Mouse (Mus musculus) lung, postnatal 4 days (tissue): Measurements from ENCODE around the gene Slc1a2.
A peak's percentile ranks its signal among the peaks of the same experiment; 100 is the strongest.

Source experiments
- DNase-seq, 2 experiments: peaks; one replicate each; pipeline ENCODE4 v3.0.0; 2021

Slc1a2 gene

DNA sequence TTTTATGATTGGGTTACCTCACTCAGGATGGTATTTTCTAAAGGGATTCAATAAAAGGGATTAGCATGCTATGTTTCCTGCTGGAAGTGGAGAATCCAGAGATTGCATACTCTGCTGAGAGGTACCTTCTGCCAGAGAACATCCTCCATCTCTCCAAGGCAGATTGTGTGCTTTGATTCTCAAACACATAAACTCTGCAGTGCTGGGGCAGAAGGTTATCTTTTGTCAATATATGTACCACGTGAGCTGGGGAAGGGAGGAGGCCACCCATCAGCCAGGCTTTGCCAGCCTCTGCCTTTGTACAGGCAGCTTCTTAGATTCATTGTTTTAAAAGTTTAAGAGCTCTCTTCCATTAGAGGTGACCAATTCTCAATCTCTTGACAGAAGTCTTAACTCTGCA, 57.3 kb downstream of the Slc1a2 start:
- DNase-seq = no peak

- DNase-seq = no peak
Measured at GRCm38 (mm10) chr2:102721859-102722258, 63.4 kb downstream of the Slc1a2 start.

- no peak for DNase-seq
Measured at GRCm38 (mm10) chr2:102725054-102725453, 66.6 kb downstream of the Slc1a2 start.

- no peak for DNase-seq
Measured at GRCm38 (mm10) chr2:102730386-102730785, 71.9 kb downstream of the Slc1a2 start.

GRCm38 (mm10) chr2:102730788-102731187, 72.3 kb downstream of the Slc1a2 start:
- DNase-seq = no peak

- DNase-seq = no peak
Measured at GRCm38 (mm10) chr2:102733128-102733527, 74.7 kb downstream of the Slc1a2 start.

DNA sequence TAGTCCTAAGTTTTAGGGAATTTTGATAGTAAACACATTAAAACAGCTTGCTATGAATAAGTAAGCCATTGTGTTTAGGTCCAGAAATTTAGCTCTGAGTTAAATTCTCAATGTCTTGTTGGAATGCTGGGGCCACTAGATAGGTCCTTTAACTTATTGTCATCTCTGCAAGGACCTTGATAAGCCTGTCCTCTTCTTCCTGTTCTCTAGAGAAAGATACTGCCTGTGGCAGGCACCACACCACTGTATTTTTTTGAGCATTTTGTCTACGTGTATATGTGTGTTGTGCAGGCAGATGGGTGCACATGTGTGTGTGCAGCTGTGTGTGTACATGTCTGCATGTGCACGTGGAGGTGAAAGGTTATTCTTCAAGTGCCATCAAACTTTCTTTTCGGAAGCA, 75.6 kb downstream of the Slc1a2 start:
- DNase-seq = no peak

DNA sequence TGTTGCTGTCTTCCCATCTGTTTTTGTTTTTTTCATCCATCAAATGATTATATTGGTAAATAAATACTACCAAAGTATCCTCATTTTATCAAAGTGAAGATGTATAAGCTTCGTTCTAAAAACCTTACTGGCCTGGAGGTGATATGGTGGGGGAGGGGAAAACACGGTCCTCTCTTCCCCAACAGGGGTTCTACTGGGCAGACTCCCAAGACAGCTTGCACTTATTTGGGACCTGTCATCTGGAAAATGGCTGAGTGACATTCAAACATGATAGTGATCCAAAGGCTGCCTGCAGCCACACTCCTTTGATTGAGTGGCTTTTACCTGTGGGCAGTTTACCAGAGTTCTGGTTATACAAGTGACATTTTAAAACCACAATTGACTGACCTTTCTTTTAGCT, 76.6 kb downstream of the Slc1a2 start:
- no peak for DNase-seq

GRCm38 (mm10) chr2:102735811-102736210, 77.4 kb downstream of the Slc1a2 start:
- DNase-seq = no peak

DNA sequence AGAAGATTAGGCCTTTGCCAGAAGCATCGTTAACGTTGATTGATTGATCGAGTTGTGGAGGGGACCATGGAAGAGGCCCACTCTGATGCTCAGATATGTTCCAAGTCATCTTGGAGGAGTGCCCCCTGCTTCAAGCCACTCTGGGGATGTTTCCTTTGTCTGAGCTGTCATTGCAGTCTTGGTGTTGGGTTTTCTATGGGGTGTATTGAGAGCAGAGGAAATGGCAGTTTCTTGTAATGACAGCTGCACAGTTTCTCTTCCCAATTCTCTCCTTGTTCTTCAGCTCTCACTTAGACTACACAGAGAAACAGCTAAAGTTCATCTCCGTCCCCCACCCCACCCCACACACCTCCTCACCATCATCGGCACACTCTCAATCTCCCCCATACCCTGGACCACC, 78.0 kb downstream of the Slc1a2 start:
- DNase-seq = no peak

DNA sequence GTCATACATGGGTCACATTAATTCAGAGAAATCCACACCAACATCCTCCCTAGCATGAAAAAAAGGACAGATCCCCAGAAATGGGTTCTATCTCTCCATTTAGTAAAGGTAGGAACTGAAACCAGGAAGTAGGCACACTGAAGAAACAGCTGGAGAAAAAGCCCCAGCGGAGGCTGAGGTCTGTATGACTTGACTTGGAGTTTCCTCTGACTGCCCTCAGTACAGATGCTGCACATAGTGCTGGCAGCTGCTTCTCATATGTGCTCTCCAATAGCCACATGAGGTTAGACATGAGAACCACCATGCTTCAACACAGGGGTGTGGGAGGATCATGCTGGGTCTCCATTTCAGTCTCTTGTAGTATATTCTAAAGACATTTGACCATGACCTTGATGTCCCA, 80.4 kb downstream of the Slc1a2 start:
- DNase-seq = no peak

GRCm38 (mm10) chr2:102742685-102743084, 84.2 kb downstream of the Slc1a2 start:
- DNase-seq = no peak

DNA sequence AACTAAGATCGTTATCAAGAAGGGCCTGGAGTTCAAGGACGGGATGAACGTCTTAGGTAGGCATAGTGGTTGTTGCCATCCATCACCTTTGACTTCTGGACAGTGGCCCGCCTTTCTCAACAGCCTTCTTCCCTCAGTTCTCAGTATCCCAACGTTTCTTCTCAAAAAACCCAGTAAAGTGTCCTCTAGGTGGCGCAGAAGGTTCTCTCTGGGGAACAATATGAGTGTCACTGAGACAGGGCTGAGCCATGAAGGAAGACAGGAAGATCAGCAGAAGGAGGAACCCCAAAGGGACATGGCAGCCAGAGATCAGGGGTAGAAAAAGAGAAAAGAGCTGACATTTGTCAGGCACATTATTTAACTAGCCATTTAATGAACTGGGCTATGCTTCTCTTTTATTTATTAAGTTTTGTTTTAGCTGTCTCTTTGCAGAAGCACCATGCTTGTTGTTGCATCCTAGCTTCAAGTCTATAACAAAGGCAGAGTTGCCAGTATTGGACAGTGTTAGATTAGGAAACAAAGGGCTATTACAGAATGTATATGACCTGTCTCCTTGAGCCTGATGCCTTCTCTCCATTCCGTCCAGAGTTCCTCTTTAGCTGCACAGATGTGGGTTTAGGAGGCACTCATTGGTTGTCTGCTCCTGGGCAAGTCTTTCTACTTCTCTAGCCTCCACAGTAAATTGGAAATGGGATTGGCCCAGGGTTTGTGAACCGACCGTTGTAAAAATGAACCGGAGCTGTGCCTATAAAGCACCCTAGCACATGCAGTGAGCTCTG, 85.6 kb downstream of the Slc1a2 start:
- DNase-seq = peak in 1 of 2 experiments; percentile 77

- peak; percentile 73 to 76 for DNase-seq
Measured at GRCm38 (mm10) chr2:102745259-102745906, 86.9 kb downstream of the Slc1a2 start.

DNA sequence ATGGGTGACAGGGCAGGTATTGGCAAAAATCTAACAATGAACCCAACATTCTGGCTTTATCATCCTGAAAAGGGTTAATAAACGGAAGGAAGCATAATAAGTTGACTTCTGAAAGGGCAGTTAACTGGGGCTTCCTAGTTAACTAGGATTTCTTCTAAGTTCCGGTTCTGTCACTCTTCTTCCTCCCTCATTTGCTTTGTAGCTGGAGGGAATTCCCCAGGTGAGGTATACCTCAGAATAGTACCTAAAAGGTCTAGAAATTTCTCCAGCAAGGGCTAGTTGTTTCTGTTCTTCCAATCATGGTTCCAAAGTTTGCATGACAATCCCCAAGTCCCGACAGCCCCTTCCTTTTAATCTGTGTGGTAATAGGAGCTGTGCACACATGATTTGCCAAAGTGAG, 89.3 kb downstream of the Slc1a2 start:
- DNase-seq = no peak

GRCm38 (mm10) chr2:102749926-102750325, 91.5 kb downstream of the Slc1a2 start:
- no peak for DNase-seq

DNA sequence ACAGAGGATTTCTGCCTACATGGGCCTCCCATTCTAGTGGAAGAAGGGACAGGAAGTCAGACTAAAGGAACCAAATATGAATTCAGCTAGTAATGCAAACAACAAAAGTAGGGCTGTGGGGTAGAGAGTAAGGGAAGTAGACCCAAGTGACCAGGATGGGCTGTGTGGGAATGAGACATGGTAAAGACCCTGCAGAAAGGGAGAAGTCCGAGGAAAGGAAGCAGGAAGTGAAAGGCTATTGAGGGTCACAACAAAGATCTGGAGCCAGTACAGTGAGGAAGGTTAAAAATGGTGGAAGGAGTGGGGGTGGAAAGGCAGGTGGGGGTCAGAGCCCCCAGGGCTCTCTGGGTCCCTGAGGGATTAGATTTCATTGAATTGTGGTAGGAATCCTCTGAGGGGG, 93.4 kb downstream of the Slc1a2 start:
- DNase-seq = no peak

GRCm38 (mm10) chr2:102757241-102757860, 98.9 kb downstream of the Slc1a2 start:
- DNase-seq = no peak

DNA sequence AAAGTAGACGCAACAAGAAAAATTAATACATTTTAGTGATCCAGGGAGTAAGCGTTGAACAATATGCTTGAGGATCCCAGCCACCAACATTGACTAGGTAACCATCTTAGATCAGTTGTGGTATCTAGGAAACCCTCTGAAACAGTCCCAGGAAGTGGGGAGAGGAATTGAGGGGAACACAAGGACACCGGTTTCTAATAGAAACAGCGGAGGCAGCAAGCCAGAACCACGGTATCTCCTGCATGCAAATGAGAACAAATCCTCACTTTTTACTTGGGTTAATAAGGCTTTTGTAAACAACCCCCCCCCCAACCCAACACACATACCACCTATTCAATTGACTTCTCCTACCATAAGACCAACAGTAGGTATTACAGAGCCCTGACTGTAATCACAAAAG, 101.0 kb downstream of the Slc1a2 start:
- no peak for DNase-seq

- peak; percentile 19 to 54 for DNase-seq
Measured at GRCm38 (mm10) chr2:102760284-102761072, 102.0 kb downstream of the Slc1a2 start.

DNA sequence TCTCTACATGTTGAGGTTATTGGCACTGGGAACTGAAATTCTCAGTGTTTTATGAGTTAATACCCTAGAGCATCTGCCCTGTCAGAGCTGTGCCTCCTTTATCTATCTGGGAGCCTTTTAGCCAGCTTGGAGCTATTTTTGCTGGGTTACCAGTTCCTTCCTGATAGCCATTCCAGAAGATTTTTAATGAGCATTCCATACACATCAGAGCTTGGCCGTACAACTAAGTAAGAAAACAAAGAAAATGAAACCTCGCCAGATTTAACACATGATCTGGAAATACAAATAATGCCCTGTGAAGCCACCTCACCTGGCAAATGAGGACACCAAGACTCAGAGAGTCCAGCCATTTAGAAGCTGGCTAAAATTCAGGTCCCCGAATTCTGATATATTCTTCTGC, 104.7 kb downstream of the Slc1a2 start:
- no peak for DNase-seq

- no peak for DNase-seq
Measured at GRCm38 (mm10) chr2:102763991-102764390, 105.5 kb downstream of the Slc1a2 start.
